Mouse (Mus musculus) induced T-regulatory cell, adult 2 months (primary cell): ENCODE measurements around the gene Kndc1.

Experiments
- DNase-seq: peaks from one replicate; pipeline ENCODE4 v3.0.0-alpha.2; 2012; ENCODE audit warnings: low read depth

The Kndc1 gene

GRCm38 (mm10) chr7:139894655-139895557, at the start of gene Kndc1:
Gene Kndc1, plus strand, starts transcription at chr7:139894696.
- DNase-seq = no peak

GRCm38 (mm10) chr7:139845101-139845500, 49.4 kb upstream of the Kndc1 start:
- no peak for DNase-seq

GRCm38 (mm10) chr7:139850152-139850551, 44.3 kb upstream of the Kndc1 start:
- DNase-seq = no peak

- DNase-seq = no peak
Measured at GRCm38 (mm10) chr7:139850677-139851076, 43.8 kb upstream of the Kndc1 start.

- no peak for DNase-seq
Measured at GRCm38 (mm10) chr7:139851098-139851497, 43.4 kb upstream of the Kndc1 start.

GRCm38 (mm10) chr7:139855261-139855660, 39.2 kb upstream of the Kndc1 start:
- DNase-seq = no peak

GRCm38 (mm10) chr7:139861411-139861810, 33.1 kb upstream of the Kndc1 start:
- peak; percentile 60 for DNase-seq

- DNase-seq = no peak
Measured at GRCm38 (mm10) chr7:139863076-139863475, 31.4 kb upstream of the Kndc1 start.

GRCm38 (mm10) chr7:139864253-139864652, 30.2 kb upstream of the Kndc1 start:
- no peak for DNase-seq

- DNase-seq = no peak
Measured at GRCm38 (mm10) chr7:139864871-139865270, 29.6 kb upstream of the Kndc1 start.

- no peak for DNase-seq
Measured at GRCm38 (mm10) chr7:139871014-139871413, 23.5 kb upstream of the Kndc1 start.

- DNase-seq = no peak
Measured at GRCm38 (mm10) chr7:139877167-139877792, 17.2 kb upstream of the Kndc1 start.

- DNase-seq = no peak
Measured at GRCm38 (mm10) chr7:139878122-139878521, 16.4 kb upstream of the Kndc1 start.

- DNase-seq = no peak
Measured at GRCm38 (mm10) chr7:139878621-139879020, 15.9 kb upstream of the Kndc1 start.

GRCm38 (mm10) chr7:139883545-139883944, 11.0 kb upstream of the Kndc1 start:
- DNase-seq = no peak

GRCm38 (mm10) chr7:139891779-139892178, 2.7 kb upstream of the Kndc1 start:
- DNase-seq = no peak

- DNase-seq = no peak
Measured at GRCm38 (mm10) chr7:139896271-139896670, 1.8 kb downstream of the Kndc1 start.

GRCm38 (mm10) chr7:139896796-139897195, 2.3 kb downstream of the Kndc1 start:
- DNase-seq = no peak

GRCm38 (mm10) chr7:139898606-139899005, 4.1 kb downstream of the Kndc1 start:
- DNase-seq = no peak

- DNase-seq = no peak
Measured at GRCm38 (mm10) chr7:139899505-139899904, 5.0 kb downstream of the Kndc1 start.

GRCm38 (mm10) chr7:139900456-139900855, 6.0 kb downstream of the Kndc1 start:
- DNase-seq = no peak

- no peak for DNase-seq
Measured at GRCm38 (mm10) chr7:139900896-139901295, 6.4 kb downstream of the Kndc1 start.

- no peak for DNase-seq
Measured at GRCm38 (mm10) chr7:139901981-139902380, 7.5 kb downstream of the Kndc1 start.
